Mouse (Mus musculus): Measurements from ENCODE around the gene Lars2. TPM values are rescaled to one million over a fixed set of nuclear protein-coding genes. Genes with fewer than 3 reads are reported as not detected.
"Not testable (repeated sequence)": the region's sequence is repeated elsewhere in the genome, so short reads cannot be mapped to it uniquely, and the experiment has no call there.

Lars2 gene
- 5,955 and 28,940 TPM in 2 replicates for total RNA-seq (2012; rRNA removed)

- Histone ChIP-seq H3K4me1 (ENCODE audit: control insufficient read depth in 2 of 2, insufficient read depth in 2 of 2, low read length in 2 of 2, poor library complexity in 1 of 2) (peaks cover 0 to 2% of the 10 kb centered on the region in 2 experiments; a peak in 1 of 4 replicates), H3K9me3 (ENCODE audit: control insufficient read depth, insufficient read depth, low read depth, low read length) (no peaks in the 10 kb centered on the region), H3K4me3 (ENCODE audit: insufficient read depth in 1 of 2, low read depth in 1 of 2, low read length in 2 of 2, poor library complexity in 1 of 2, severe bottlenecking in 1 of 2) (peak within 1 kb of the TSS; percentile 85 to 90), H3K9ac (ENCODE audit: insufficient read depth, low read depth, low read length, poor library complexity, severe bottlenecking) (peak within 1 kb of the TSS; percentile 93), H3K36me3 (ENCODE audit: control insufficient read depth, insufficient read depth, low read length, poor library complexity, severe bottlenecking) (peaks cover 2% of the 10 kb centered on the region; the same call in 1 of the 2 replicates), H3K27ac (ENCODE audit: insufficient read depth, low read depth, low read length, poor library complexity, severe bottlenecking) (peak within 1 kb of the TSS; percentile 52)
- in situ Hi-C loops (cut with MboI; ENCODE audit: low sequenced_read_pairs in 2 of 2, unreplicated experiment in 2 of 2) = no loop called here
- DNase-seq (ENCODE audit: low read depth, low spot score) = peak; percentile 89
- no peak for TF ChIP-seq ZC3H11A (IDR thresholded peaks at IDR 0.05; ENCODE audit: borderline replicate concordance, low read depth, low read length)
- peak; percentile 91 for TF ChIP-seq ZNF384 (IDR thresholded peaks at IDR 0.05; ENCODE audit: low read depth, low read length)
- TF ChIP-seq HCFC1 (IDR thresholded peaks at IDR 0.05; ENCODE audit: borderline replicate concordance, insufficient read depth, low read length) = peak; percentile 87
- TF ChIP-seq CHD2 (IDR thresholded peaks at IDR 0.05; ENCODE audit: low read depth, low read length) = no peak
- TF ChIP-seq MAFK (IDR thresholded peaks at IDR 0.05; ENCODE audit: insufficient read depth, low read depth, low read length) = no peak
Measured at GRCm38 (mm10) chr9:123366708-123367385, at the start of gene Lars2. TSS of gene Lars2 (plus strand) at chr9:123366927.

DNA sequence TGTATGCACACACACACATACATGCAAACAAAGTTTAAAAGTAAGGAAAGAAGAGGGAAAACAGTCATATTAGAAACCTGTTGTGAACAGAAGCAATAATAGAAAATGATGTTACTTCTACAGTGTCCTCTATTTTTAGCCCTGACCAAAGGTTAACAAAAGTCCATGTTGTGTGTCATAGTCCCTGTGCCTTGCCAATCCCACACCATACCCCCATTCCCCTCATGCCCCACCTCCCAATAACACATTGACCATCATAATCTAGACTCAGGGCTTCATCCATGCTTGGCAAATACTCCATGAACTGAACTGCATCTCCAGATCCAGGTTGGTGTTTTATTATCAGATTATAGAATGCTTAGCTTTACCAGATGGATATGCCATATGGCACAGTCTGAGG lies 40.6 kb upstream of the Lars2 start:
- H3K4me1 ChIP-seq (ENCODE audit: control insufficient read depth in 2 of 2, insufficient read depth in 2 of 2, low read length in 2 of 2, poor library complexity in 1 of 2) = no peaks in the 10 kb centered on the region
- no peak overlapping the region for H3K9ac ChIP-seq (ENCODE audit: insufficient read depth, low read depth, low read length, poor library complexity, severe bottlenecking)
- no peak for DNase-seq (ENCODE audit: low read depth, low spot score)
- in situ Hi-C loops (cut with MboI; ENCODE audit: low sequenced_read_pairs in 2 of 2, unreplicated experiment in 2 of 2) = no loop called here
- no peaks in the 10 kb centered on the region for H3K9me3 ChIP-seq (ENCODE audit: control insufficient read depth, insufficient read depth, low read depth, low read length)
- TF ChIP-seq MAFK (IDR thresholded peaks at IDR 0.05; ENCODE audit: insufficient read depth, low read depth, low read length) (no peak), ZC3H11A (IDR thresholded peaks at IDR 0.05; ENCODE audit: borderline replicate concordance, low read depth, low read length) (no peak), HCFC1 (IDR thresholded peaks at IDR 0.05; ENCODE audit: borderline replicate concordance, insufficient read depth, low read length) (no peak), CHD2 (IDR thresholded peaks at IDR 0.05; ENCODE audit: low read depth, low read length) (no peak), ZNF384 (IDR thresholded peaks at IDR 0.05; ENCODE audit: low read depth, low read length) (no peak)
- H3K36me3 ChIP-seq (ENCODE audit: control insufficient read depth, insufficient read depth, low read length, poor library complexity, severe bottlenecking) = no peaks in the 10 kb centered on the region
- H3K27ac ChIP-seq (ENCODE audit: insufficient read depth, low read depth, low read length, poor library complexity, severe bottlenecking) = no peak overlapping the region
- no peak overlapping the region for H3K4me3 ChIP-seq (ENCODE audit: insufficient read depth in 1 of 2, low read depth in 1 of 2, low read length in 2 of 2, poor library complexity in 1 of 2, severe bottlenecking in 1 of 2)

DNA sequence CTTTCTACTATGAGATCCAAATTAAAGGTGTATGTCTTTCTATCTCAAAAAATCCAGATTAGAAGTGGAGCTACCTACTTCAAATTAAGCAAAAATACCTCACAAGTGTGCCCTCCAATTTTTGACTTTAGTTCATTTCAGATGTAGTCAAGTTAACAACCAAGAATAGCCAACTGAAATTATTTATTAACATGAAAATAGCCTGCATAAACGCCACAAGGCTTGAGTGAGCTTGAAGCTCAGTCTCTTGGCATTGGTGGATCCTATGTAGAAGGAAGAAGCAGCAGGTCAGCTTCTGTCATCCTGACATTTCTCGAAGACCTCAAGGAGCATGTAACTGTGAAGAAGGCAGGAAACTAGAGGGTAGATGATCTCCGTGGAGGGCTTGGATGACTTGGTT lies 38.4 kb upstream of the Lars2 start:
- no peak for TF ChIP-seq ZC3H11A (IDR thresholded peaks at IDR 0.05; ENCODE audit: borderline replicate concordance, low read depth, low read length)
- no peak for TF ChIP-seq ZNF384 (IDR thresholded peaks at IDR 0.05; ENCODE audit: low read depth, low read length)
- TF ChIP-seq CHD2 (IDR thresholded peaks at IDR 0.05; ENCODE audit: low read depth, low read length) = no peak
- TF ChIP-seq MAFK (IDR thresholded peaks at IDR 0.05; ENCODE audit: insufficient read depth, low read depth, low read length) = no peak
- TF ChIP-seq HCFC1 (IDR thresholded peaks at IDR 0.05; ENCODE audit: borderline replicate concordance, insufficient read depth, low read length) = no peak
- Histone ChIP-seq H3K36me3 (ENCODE audit: control insufficient read depth, insufficient read depth, low read length, poor library complexity, severe bottlenecking) (no peaks in the 10 kb centered on the region), H3K4me1 (ENCODE audit: control insufficient read depth in 2 of 2, insufficient read depth in 2 of 2, low read length in 2 of 2, poor library complexity in 1 of 2) (no peaks in the 10 kb centered on the region), H3K27ac (ENCODE audit: insufficient read depth, low read depth, low read length, poor library complexity, severe bottlenecking) (no peak overlapping the region), H3K4me3 (ENCODE audit: insufficient read depth in 1 of 2, low read depth in 1 of 2, low read length in 2 of 2, poor library complexity in 1 of 2, severe bottlenecking in 1 of 2) (no peak overlapping the region), H3K9ac (ENCODE audit: insufficient read depth, low read depth, low read length, poor library complexity, severe bottlenecking) (no peak overlapping the region), H3K9me3 (ENCODE audit: control insufficient read depth, insufficient read depth, low read depth, low read length) (no peaks in the 10 kb centered on the region)
- DNase-seq (ENCODE audit: low read depth, low spot score) = no peak
- in situ Hi-C loops (cut with MboI; ENCODE audit: low sequenced_read_pairs in 2 of 2, unreplicated experiment in 2 of 2) = no loop called here

GRCm38 (mm10) chr9:123329831-123330230 lies 36.9 kb upstream of the Lars2 start:
- no peaks in the 10 kb centered on the region for H3K9me3 ChIP-seq (ENCODE audit: control insufficient read depth, insufficient read depth, low read depth, low read length)
- H3K4me3 ChIP-seq (ENCODE audit: insufficient read depth in 1 of 2, low read depth in 1 of 2, low read length in 2 of 2, poor library complexity in 1 of 2, severe bottlenecking in 1 of 2) = no peak overlapping the region
- in situ Hi-C loops (cut with MboI; ENCODE audit: low sequenced_read_pairs in 2 of 2, unreplicated experiment in 2 of 2) = no loop called here
- H3K36me3 ChIP-seq (ENCODE audit: control insufficient read depth, insufficient read depth, low read length, poor library complexity, severe bottlenecking) = no peaks in the 10 kb centered on the region
- no peaks in the 10 kb centered on the region for H3K4me1 ChIP-seq (ENCODE audit: control insufficient read depth in 2 of 2, insufficient read depth in 2 of 2, low read length in 2 of 2, poor library complexity in 1 of 2)
- H3K27ac ChIP-seq (ENCODE audit: insufficient read depth, low read depth, low read length, poor library complexity, severe bottlenecking) = no peak overlapping the region
- DNase-seq (ENCODE audit: low read depth, low spot score) = no peak
- TF ChIP-seq ZC3H11A (IDR thresholded peaks at IDR 0.05; ENCODE audit: borderline replicate concordance, low read depth, low read length) (no peak), MAFK (IDR thresholded peaks at IDR 0.05; ENCODE audit: insufficient read depth, low read depth, low read length) (no peak), ZNF384 (IDR thresholded peaks at IDR 0.05; ENCODE audit: low read depth, low read length) (no peak), HCFC1 (IDR thresholded peaks at IDR 0.05; ENCODE audit: borderline replicate concordance, insufficient read depth, low read length) (no peak), CHD2 (IDR thresholded peaks at IDR 0.05; ENCODE audit: low read depth, low read length) (no peak)
- no peak overlapping the region for H3K9ac ChIP-seq (ENCODE audit: insufficient read depth, low read depth, low read length, poor library complexity, severe bottlenecking)

- DNase-seq (ENCODE audit: low read depth, low spot score); H3K9ac ChIP-seq (ENCODE audit: insufficient read depth, low read depth, low read length, poor library complexity, severe bottlenecking); H3K4me1 ChIP-seq (ENCODE audit: control insufficient read depth in 2 of 2, insufficient read depth in 2 of 2, low read length in 2 of 2, poor library complexity in 1 of 2); H3K27ac ChIP-seq (ENCODE audit: insufficient read depth, low read depth, low read length, poor library complexity, severe bottlenecking); H3K4me3 ChIP-seq (ENCODE audit: insufficient read depth in 1 of 2, low read depth in 1 of 2, low read length in 2 of 2, poor library complexity in 1 of 2, severe bottlenecking in 1 of 2); H3K36me3 ChIP-seq (ENCODE audit: control insufficient read depth, insufficient read depth, low read length, poor library complexity, severe bottlenecking); H3K9me3 ChIP-seq (ENCODE audit: control insufficient read depth, insufficient read depth, low read depth, low read length); in situ Hi-C loops (cut with MboI; ENCODE audit: low sequenced_read_pairs in 2 of 2, unreplicated experiment in 2 of 2): not testable (repeated sequence)
Measured at GRCm38 (mm10) chr9:123330271-123330670, 36.5 kb upstream of the Lars2 start.
